Mouse (Mus musculus) heart, adult 2 months (tissue): Measurements from ENCODE around the gene Aqp9.

Experiments used
- CTCF ChIP-seq: fragments of 200-600 bp; IDR thresholded peaks from 2 replicates; pipeline ENCODE4 v1.8.1; 2022; ENCODE audit warnings: antibody characterized with exemption, mild to moderate bottlenecking, moderate library complexity
- EP300 ChIP-seq: fragments of 200-500 bp; IDR thresholded peaks from 2 replicates; pipeline ENCODE4 v1.6.1; 2011; ENCODE audit warnings: low read depth, low read length, control low read depth; ENCODE audit not compliant: insufficient read depth

- TF ChIP-seq CTCF = no peak
- no peak for TF ChIP-seq EP300
These were observed 36.7 kb downstream of the Aqp9 start for GRCm38 (mm10) chr9:71131822-71132221.
